Mouse (Mus musculus) adrenal gland, adult 2 months (tissue): Measurements from ENCODE around the gene Fam20b. TPM values are rescaled to one million over a fixed set of nuclear protein-coding genes. Genes with fewer than 3 reads are reported as not detected.

Experiments
- DNase-seq: peaks from one replicate; pipeline ENCODE4 v3.0.0; 2021
- long read RNA-seq: library from polyadenylated mRNA; stranded (forward); transcript quantifications from one replicate; pipeline ENCODE4 v2.0.0, GENCODE M21; 2021
- polyA plus RNA-seq: library from polyadenylated mRNA; depleted of rRNA; stranded (reverse); fragments of >200 nt; gene quantifications from 2 replicates; pipeline ENCODE4 v1.2.3, GENCODE M21; 2012; rRNA removed
- total RNA-seq, 2 experiments: library from RNA; stranded (reverse); gene quantifications; 2 replicates each; pipeline ENCODE4 v1.2.3; 2021

The Fam20b gene
- total RNA-seq (10 to 100 TPM; 55.3 to 56.0 TPM), polyA plus RNA-seq (6.7 and 9.8 TPM in 2 replicates)
- long read RNA-seq, full-length matches to known transcripts, result 10 of 28 reads
- long read RNA-seq, partial matches to known transcripts, result 3 of 28 reads
- long read RNA-seq, other reads (novel, unspliced or antisense), result 15 of 28 reads

DNA sequence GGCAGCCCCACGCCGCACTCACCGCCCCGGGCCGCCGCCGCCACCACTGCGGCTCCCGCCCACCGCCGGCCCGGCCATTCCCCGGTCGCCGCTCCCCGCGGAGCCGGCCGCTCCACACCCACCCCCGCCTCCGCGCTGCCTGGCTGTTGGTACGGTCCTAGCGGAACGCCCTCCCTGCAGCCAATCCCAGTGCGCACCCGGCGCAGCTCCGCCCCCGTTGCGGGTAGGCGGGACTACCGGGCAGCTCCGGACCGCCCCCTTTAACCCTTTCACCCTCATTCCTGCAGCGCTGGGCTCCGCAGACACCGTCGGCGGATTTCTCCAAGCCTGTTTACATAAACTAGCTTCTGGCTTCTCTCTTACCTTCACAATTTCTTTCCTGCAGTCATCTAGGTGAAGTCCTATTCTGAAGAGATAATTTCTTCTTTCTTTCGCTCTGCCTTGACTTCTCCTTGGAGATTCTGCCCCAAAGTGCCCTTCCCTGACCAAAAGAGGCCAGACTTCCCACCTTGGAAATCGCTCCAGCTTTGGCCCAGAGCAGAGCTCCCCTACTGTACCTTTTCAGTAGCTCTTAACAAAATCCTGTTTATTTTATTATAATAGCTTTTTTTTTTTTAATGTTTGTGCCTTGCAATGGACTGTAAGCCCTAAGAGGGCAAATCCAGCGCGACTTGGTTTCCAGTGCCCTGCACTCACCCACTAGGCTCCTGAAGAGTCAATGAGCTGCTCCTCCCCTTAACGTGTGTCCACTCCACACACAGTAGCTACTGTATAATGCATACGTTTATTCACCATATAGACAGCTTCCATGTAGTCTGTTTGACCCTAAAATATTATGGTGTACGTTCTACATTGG is at the start of gene Fam20b:
Gene Fam20b (minus strand): TSS at position 137 of the 856 bp plus-strand sequence.
- peak; percentile 98 for DNase-seq

DNA sequence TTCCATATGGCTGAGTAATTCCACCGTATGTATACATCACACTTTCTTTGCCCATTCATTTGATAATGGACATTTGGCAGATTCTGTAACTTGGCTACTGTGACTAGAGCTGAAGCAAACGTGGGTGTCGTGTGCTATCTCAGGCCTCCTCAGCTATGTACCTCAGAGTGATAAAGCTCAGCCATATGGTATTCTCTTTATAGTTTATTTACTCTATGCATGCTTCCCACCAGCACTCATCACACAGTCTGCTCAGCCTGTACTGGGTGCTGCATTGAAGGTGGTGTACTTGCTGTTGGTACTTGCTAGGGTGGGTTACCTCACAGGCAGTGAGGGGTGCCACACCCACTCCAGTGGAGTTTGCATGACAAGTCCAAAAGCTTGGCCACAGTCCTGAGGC is 46.4 kb upstream of the Fam20b start:
- DNase-seq, result no peak

DNA sequence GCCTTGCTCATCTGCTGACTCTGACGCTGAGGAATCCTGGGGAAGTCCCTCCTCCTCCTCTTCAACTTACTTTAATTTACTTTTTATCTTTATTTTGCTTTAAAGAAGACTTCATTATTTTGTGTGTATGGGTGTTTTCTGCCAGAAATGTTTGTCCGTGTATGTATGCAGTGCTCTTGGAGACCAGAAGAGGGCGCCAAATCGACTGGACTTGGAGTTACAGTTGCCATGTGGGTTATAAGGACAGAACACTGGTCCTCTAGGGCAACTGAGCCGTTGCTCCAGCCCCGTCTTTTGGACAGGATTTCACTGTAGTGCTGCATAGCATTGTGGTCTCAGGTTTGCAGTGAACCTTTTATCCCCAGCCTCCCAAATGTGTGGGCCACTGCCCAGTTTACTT is 45.7 kb upstream of the Fam20b start:
- DNase-seq, result no peak

DNA sequence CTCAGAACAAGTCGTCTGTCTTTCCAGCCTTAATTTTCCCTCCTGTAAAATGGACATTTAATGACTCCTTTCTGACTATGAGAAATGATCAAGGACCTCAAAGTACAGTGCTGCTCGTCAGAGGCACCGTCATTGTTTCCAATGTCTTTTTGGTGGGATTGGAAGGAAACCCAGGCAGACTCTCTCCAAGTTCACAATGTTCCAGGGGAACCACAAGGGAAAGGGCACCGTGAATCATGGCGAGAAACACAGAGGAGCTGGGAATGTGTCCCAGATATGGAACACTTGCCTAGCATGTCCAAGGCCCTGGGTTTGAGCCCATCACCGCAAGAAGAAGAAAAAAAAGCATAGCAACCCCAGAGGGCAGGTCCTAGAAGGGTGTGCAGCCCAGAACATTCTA is 44.4 kb upstream of the Fam20b start:
- DNase-seq, result no peak

DNA sequence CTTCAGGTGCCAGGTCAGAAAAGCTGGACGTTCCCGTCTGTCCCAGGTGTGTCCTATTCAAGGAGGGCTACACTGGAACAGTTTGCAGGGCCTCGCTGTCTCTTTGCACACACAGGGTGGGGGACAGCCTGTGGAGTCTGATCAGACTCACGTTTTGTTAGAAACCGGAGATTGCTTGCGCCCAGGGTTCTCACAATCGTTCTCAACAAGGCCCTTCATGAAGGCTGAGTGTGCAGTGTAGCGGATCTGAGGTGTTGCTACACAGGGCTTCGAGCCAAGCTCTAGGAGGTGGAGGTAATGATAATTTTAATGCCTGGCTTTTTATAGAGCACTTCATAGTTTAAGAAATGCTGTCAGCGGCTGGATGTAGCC is 42.5 kb upstream of the Fam20b start:
- no peak for DNase-seq

DNA sequence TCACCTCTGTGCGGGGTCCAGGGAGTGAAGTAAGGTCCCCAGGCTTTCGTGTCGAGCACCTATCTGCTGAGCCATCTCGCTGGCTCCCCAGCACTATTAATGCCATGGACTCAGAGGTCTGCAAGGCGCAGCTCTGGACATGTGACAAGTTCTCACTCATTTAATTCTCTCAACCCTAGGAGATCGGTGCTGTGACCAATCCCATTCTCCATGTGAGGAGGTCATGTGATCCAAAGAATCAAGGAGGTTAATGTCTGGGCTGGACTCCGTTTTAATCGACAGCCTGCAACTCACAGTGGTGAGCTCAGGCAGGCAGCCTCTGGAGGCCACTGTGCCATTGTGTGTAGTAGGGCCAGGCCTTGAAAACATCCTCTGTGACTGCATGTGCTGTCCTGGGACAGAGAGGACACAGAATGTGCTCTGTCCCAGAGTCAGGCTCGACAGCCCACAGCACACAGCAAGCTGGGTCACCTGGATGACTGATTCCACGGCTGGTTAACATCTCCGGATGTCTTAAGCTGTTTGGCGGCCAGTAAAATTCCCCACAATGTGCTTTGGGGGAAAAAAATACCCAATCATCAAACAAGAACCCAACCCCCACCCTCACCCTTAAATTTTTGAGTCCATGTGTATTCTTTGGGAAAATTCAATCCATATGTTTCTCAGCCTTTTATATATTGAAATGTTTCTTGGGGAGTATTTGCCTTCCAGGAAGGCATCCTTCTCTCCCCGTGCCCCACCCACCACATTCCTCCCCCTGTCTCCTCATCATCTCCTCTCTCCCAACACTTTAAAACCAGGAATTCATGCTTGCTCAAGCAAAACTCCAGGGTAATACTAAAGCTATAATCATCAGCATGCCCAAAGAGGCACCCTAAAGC is 41.9 kb upstream of the Fam20b start:
- DNase-seq, result no peak

DNA sequence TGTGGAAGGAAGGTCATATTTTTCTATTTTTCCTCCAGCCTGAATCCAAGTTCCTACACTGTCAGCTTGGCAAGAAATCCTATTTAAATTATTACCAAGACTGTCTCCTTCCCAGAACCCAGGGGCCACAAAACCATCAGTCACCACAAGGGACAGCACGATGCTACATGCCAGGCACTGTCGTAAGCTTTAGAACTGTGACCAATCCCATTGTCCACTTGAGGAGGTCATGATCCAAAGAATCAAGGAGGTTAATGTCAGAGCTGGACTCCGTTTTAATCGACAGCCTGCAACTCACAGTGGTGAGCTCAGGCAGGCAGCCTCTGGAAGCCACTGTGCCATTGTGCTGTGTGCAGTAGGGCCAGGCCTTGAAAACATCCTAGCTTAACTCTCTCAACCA is 39.4 kb upstream of the Fam20b start:
- no peak for DNase-seq

DNA sequence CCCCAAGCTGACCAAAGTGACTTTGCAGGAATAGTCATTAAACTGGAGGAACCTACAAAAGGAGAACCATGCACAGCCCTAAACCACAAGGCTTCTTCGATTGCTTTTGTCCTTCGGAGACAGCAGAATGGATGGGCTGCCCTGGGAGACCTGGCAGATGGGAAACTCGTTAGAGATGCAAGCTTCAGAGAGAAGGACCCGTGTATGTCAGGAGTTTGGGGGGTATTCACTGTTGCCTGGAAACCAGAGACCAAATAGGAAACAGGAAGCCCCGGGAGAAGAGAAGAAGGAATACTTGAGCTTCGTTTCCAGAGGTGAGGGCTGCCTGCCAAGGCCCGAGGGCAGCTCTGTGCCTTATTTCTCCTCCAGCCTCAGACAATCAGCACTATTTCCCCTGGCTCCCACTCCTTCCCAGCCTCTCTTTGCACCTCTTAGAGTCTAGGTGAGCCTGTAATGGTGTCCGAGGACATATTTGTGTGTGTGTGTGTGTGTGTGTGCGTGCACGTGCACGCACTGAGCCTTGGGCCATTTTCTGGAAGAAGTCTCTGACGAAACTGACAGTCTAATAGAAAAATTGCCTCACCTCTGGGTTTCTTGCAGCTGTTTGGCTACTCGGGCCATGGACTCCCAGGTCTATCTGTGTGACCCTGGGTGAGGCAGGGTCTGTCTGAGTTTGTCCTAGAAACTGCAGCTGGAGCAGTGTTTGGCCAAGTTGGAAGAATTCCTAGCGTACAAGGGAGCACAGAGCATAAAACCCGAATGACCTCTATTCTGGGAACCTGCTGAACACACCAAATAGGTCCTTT is 35.9 kb upstream of the Fam20b start:
- DNase-seq, result no peak

DNA sequence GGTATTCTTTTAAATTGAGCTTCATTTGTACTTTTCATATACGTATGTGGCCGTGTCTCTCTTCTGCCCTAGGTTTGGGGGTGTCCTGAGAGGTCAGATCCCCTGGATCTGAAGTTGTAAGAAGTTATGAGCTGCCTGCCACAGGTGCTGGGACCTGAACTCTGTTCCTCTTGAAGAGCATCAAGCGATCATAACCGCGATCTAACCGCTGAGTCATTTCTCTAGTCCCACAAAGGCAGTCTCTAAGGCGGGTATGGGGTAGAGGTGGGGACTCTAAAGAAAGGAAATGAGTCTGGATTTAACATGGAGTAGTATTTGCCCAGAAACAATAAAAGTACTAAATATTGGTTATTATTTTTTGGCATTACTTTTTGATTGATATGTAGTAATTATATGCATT is 34.1 kb upstream of the Fam20b start:
- DNase-seq, result no peak

DNA sequence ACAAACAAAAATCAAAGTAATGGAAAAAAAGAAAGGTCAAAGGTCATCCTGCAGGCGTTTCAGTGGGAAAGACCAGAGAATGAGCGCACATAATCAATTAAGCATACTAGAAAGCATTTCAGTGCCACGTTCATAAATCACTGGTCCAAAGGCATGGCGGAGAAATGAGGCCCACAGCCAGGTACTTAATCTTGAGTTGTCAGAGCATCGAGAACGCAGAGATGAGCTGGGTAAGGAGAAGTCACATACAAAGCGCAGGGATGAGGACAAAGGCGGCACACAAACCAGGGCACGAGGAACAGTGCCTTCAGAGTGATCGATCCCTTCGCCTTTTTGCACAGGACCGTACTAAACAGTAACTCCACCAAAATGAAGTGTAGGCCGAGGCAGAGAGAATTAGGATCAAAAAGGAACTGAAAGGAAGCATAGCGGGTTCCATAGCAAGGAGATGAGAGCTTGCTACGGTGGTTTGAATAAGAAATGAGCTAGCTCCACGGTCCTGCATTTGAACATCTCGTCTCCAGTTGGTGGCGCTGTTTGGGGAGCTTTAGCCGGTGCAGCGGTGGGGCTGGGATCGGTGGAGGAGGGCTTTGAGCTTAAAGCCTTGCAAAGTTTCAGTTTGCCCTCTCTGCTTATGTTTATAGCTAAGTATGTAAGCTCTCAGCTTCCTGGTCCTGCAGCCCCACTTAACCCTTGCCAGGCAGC is 33.3 kb upstream of the Fam20b start:
- DNase-seq, result peak; percentile 78

DNA sequence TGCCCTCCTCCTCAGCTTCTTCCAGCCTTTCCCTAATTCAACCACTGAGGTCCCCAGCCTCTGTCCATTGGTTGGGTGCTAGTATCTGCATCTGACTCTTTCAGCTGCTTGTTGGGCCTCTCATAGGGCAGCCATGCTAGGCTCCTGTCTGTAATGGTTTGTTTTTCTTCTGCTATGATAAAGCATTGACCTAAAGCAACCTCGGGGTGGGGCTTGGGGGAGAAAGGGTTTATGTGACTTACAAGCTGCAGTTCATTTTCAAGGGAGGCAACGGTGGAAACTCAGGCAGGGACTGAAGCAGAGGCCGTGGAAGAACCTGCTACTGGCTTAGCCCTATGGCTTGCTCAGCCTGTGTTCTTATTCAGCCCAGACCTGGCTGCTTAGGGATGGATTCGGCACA is 31.4 kb upstream of the Fam20b start:
- no peak for DNase-seq

DNA sequence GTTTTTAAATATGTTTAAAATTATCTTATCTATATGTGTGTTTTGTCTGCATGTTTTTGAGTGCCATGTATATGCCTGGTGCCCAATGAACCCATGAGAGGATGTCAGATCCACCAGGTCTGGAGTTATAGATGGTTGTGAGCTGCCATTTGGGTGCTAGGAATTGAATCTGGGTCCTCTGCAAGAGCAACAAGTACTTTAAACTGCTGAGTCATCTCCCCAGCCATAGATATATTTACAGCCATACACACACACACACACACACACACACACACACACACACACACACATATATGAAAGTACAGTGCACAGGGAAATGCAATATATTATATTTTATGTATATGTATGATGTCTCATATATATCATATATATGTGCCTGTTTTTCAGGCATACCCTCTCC is 30.2 kb upstream of the Fam20b start:
- no peak for DNase-seq

DNA sequence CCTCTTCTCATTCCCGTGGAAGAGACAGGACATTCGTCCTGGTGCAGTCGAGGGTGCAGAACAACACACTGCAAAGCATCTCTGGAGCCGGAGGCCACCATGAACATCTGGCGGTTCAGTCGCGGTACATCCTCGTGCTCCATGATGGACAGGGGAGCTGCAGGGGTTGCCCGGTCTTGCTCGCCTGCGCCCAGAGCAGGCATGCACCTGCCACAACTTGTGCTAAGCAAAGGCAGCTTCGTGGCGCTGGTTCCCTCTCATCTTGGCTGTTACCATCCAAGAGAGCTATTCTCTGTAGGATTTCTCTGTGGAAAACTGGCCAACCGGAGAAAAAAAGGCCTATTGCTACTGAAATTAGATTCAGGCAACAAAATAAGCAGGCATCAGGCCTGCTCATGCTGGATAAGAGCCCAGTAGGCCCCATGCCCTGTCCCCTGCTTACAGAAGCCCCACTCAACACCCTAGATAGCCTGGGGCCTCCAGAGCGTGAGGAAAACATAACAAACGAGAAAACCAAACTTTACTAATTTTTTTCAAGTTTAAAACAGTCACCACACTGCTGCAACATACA is 29.6 kb upstream of the Fam20b start:
- no peak for DNase-seq

DNA sequence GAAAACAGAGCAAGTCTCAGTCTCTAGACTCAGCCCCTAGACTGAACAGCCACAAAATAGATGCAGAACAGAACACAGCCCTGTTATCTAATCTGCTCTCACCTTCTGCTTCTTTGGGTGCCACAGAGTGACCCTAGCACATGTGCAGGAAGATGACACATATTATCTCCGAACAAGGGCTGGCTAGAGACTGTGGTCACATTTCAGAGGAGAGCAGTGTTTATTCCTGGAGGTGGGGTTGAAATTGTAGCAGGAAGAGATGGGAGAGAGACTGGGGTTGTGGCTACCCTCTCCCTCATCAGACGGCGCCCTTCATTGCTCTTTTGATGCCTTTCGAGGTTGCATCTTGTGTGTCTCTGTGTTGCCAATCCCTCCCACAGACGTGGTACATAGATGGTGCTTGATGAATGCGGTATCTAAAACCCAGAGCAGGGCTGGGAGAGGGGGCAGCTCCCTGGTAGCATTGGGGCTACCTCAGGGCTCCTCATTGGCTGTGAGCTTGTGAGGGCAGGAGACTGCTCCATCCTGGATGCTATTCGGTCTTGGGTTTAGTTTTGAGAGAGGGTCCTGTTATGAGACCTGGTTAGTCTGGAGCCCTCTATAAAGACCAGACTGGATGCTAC is 26.4 kb upstream of the Fam20b start:
- no peak for DNase-seq

DNA sequence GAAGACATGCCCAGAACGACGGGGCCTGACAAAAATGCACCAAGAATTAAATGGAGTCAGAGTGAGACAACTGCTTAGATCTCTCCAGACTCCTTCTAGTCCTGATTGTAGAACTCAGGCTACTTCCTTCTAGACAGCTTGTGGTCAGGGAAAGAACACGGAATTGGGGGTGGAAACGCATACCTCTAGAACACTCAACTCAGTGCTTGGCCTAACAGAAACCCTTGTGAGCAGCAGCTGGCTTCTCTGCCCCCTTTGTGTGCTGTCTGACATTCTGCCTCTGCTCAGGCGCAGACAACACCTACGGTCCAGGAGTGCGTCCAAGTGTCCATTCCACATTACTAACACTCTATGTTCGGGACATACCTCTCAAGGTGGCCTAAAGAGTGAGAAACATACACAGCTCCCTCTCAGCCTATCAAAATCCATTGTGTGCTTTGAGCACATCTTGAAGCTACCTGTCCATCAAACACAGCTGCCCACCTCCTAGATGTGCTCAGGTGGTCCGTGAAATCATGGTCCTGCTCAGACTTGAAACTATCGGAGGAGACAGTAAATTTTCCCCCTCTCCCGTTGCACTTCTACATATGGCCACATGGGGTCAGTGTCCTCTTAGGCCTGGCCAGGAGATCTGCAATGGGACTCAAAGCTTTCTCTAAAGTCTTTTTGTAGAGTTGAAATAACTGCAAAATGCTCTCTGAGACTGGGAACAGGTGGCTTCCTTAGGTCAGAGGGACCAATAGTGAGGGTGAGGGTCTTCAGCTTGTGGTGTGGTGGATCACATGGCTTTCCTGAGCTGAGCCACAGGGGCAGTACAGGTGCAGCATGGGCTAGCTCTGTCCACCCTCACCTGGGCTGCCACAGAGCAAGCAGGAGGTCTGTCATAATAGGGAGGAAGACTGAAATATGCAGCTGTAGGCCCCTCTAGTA is 22.9 kb upstream of the Fam20b start:
- DNase-seq, result peak; percentile 62

DNA sequence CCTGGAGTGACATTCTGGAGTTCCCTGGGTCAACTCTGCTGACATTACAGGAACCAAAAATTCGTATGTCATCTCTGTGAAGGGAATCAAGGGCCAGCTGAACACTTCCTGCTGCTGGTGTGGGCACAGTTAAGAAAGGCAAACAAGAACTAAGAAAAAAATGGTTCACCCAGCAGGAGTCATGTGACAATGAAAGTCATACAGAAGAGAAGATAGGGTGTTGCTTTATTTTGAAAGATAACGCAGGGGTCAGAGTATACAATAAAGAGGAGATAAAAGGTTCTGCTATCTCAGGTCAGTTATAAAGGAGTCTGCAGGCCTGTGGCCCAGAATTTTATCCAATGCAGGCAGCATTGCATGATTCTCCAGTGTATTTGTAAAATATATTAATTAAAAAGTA is 16.9 kb upstream of the Fam20b start:
- DNase-seq, result no peak

DNA sequence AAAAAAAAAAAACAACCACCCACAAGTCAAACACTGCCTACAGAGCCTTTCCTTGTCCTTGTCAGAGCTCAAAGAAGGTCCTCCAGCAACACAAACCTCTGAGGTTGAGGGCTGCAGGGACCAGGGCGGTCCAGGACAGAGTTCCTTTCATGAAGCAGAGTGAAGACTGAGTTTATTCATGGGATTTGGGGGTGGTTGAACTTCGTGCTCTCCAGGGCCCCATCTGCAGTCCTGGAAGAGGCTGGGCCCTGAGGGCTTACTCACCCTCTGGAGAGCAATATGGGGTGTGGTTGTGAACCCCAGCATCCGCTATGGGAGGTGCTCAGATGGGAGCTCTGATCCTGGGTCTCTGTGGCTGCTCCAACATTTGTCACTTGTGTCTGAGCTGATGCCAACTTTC is 15.1 kb upstream of the Fam20b start:
- DNase-seq, result no peak

DNA sequence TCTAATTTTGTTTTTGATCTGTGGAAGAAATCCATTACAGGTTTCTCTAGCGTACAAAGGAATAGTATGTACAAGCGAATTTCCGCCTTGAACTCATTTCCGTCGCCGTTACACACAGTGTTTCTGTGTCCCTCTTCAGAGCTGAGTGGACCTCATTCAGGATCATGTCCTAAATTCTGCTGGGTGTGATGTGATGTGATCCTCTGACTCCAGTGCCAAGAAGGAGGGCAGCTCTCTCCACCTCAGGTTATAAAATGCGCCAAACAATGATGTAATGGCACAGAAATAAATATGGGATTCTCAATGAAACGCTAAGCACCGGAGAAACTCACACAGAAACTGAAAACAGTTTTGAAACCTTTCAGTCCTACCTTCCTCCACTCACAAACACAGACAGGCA is 14.7 kb upstream of the Fam20b start:
- no peak for DNase-seq

DNA sequence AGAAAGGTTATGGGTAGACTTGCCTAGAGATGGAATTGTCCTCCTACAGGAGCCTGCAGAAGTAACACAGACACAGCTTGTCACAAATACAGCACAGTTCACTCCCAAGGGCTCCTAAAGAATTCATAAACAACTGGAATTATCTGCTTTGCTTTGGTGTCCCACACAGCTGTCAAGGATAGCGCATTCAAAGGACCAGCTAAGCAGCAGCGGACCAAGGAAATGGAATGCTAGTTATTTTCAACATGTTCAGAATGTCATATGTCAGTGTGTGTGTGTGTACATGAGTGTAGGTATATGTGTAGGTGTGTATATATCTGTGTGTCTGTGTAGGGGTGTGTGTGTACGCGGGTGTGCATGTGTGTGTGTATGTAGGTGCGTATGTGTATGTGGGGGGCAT is 14.1 kb upstream of the Fam20b start:
- DNase-seq, result no peak

DNA sequence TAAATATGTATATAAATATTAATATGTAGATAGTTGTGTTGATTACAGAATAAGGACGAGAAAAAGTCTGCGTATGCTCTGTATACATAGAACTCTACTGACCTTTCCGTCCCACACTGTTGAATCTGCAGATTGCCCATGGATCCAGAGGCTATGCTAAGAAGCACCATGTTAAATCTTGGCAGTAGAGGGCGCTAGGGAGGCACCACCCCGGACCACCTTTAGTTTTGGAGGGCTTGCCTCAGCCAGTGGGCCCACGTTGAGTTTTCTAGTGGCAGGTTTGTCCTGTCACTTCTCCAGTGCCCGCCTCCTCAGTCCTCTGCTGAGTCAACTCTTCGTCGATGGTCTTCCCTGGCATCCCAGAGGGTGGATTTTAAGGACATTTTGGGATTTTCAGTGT is 11.9 kb upstream of the Fam20b start:
- DNase-seq, result no peak
